Mouse (Mus musculus) gastrocnemius, postnatal 14 days (tissue): Measurements from ENCODE around the gene Ccz1. TPM values are rescaled to one million over a fixed set of nuclear protein-coding genes. Genes with fewer than 3 reads are reported as not detected.

Experiments
- DNase-seq: peaks from one replicate; pipeline ENCODE4 v3.0.0; 2021; ENCODE audit warnings: mixed read lengths
- intact Hi-C: fragments of 180-260 bp; cut with DNase I; formaldehyde crosslinking; loops from one replicate; pipeline ENCODE4 v1.15.1; 2025; ENCODE audit warnings: low total_unique reads
- total RNA-seq, 2 experiments: library from RNA; stranded (reverse); gene quantifications; 2 replicates each; pipeline ENCODE4 v1.2.3; 2021

The Ccz1 gene
- total RNA-seq, 2 experiments from 2014 or later = 28.2 to 30.0 TPM

DNA sequence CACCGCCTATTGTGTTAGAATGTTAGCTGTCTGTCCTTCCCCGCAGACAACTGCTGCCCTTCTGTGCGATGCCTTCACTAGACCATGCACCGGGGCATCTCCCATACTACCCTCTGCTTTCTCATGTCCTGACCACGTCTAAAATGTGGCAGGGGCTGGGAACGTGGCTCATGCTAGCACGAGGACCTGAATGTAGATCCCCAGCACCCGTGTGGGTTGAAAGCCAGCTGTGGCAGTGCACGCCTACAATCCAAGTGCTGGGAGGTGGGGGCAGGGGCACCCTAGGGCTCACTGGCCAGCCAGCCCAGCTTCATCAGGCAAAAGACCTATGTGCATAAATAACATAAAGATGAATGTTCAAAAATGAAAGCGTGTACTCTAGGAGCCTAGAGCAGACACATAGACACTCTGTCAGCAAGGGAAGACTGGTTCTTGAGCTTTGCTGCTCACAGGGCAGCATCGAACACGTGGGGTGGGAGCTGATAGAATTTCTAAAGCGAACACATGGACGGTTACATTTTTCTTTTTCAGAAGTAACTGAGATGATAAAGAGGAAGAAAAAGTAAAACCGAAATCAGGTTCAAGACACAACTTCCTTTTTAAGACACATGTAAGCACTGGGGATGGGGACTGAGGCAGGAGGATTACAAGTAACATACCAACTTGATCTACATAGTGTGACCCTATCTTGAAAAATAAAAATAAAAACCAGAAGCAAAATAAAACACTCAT, 12.1 kb downstream of the Ccz1 start:
- intact Hi-C loops = no loop called here
- no peak for DNase-seq

DNA sequence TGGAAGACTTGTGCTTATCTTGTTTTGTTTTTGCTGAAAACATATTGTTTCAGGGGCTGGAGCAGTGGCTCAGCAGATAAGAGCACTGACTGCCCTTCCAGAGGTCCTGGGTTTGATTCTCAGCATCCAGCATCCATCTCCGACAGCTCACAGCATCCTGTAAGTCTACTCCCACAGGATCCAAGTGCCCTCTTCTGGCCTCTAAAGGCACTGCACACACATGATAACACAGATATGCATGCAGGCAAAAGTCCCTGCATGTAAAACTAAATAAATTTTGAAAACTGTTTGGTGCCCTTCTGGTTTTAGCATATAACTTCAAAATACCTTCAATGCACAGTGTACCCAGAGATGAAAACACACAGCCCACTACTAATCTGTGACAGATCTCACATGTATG, 15.3 kb downstream of the Ccz1 start:
- intact Hi-C loops = no loop called here

DNA sequence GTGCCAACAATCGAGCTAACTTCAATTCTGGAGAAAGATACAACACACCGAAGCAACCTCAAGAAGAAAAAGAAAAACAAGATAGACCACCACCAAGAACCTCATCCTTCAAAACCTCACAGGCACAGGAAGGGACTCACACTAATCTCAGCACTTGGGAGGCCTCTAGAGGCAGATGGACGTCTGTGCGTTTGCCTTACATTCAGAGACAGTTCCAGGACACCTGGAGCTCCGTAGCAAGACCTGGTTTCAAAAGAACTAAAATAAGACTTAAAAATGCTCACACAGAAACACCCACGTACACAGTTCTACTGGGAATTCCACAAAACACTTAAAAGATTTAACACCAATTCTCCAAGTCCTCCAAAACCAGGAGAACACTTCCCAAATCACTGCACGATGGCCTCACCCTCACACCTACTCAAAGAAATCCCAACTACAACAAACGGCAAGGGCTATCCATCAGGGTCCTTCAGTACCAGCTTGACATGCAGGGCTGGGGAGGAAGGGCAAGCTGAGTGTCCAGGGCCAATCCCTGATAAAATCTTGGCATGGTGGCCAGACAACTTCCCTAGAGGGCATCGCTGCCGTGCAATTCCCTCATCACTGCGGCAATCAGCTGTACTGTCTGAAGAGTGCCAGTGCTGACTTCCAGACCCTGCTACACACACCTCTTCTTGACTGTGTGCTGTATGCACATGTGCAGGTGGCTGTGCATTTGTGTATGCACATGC, 19.9 kb downstream of the Ccz1 start:
- intact Hi-C loops = no loop called here
- DNase-seq = no peak

More for the DNA sequence above, 15.3 kb downstream of the Ccz1 start:
- no peak for DNase-seq

DNA sequence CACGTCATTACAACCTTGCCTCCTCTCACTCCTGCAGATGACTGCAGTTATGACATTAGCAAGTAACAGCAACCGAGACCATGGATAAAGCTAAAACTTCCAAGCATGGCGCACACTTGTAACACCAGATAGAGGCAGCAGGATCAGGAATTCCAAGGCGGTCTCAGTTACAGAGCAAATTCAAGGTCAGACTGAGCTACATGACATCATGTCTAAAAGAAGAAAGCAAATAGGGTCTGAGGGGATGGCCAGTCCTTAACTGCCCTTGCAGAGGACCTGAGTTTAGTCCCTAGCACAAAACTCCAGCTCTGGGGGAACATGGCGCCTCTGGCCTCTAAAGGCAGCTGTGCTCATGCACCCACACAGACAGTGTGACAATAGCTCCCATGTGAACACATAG, 20.8 kb downstream of the Ccz1 start:
- DNase-seq = no peak
- intact Hi-C loops = no loop called here

DNA sequence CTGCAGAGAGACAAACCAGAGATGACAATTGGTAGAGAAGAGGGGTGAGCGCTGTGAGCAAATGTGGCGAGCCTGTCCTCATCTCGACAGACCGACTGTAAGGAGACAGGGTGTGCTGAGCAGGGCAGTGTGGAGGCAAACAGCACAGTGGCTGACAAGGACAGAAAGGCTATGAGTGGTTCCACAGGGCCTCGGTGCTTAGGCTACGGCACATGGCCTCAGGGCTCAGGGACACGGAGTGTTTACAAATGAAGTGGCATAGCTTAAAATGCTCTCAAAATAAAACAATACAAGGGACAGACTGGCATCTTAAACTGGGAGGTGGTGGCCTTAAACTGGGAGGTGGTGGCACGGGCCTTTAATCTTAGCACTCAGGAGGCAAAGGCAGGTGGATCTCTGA, 21.4 kb downstream of the Ccz1 start:
- no peak for DNase-seq
- intact Hi-C loops = no loop called here

DNA sequence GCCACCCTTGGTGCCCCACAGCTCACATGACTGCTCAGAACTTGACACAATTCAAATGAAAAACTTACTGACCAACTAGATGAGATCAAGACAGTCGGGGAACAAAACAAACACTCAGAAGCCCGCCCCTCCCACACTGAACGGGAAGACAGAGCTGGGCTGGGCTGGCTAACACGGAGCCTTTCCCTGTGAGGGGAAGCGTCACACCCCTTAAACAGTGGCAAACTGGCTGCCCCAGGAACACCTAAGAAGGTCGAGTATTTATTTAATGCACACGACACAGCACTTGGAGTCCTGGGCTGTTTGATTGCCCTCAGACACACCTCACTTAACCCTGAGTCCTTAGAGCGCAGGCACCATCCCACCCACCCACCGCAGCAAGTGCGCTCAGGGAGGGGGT, 22.0 kb downstream of the Ccz1 start:
- no peak for DNase-seq
- intact Hi-C loops = no loop called here

DNA sequence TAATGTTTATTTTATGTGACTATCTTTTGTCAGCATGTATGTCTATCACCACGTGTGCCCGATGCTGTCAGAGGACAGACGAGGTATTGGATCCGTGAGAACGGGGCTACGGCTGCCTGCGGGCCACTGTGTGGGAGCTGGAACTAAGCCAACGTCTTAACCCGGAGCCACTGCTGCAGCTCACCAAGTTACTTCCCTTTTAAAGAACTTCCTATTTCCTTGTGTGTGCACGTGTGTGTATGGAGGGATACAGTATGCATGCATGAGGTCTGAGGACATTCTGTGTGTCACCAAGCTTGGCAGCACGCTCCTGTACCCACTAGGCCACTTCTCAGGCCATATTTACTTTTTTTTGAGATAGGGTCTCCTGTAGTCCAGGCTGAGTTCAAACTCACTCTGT, 24.6 kb downstream of the Ccz1 start:
- no peak for DNase-seq
- intact Hi-C loops = no loop called here

DNA sequence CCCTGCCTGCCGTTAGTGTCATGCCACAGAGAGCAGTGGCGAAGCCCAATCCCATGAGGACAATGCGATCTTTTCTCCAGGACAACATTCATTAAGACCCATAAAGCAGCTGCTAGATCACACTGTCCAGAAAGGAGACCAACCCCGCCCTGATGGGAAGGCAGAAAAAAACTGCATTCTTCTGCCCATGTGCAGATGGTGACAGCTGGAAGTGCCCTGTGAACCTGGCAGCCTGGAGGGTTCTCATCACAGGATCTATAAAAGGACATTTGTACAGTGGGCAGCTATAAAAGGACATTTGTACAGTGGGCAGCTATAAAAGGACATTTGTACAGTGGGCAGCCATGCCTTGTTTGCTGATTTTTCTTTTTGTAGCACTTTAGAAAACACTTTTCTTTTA, 25.6 kb downstream of the Ccz1 start:
- intact Hi-C loops = no loop called here
- DNase-seq = no peak

DNA sequence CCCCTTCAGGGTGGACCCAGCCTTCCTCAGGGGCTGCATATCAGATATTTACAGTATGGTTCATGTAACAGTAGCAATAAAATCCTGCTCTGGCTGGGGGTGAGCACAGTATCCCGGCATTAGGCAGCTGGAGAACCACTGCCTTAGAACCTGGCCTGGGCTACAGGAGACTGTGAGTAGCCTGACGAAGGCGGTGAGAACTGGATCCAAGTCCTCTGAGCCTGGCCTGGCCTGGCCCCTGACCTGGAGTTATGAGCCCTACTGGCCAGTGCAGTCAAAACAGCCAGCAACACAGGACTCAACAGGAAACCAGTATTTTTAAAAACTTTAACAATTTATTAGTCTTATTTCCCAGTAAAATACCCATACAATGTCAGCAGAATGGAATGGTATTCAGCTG, 27.1 kb downstream of the Ccz1 start:
- no peak for DNase-seq
- intact Hi-C loops = no loop called here

DNA sequence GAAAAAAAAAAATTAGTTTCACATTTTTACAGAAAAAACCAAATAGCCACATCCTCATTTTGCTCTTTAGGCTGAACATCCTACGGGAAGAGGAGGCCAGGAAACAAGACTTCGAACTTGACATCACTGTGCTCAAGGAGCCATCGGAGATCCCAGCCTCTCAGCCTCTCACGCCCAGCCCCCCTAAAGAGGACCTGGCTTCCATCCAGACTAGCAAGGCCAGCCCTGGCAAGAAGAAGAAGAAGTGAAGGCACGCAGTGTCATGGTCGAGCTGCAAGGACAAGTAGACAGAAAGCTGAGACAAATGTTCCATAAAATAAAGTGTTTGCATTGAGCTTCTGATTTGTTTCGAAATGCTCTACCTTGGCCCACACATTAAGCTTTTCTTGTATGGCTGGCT, 29.3 kb downstream of the Ccz1 start:
- intact Hi-C loops = no loop called here
- no peak for DNase-seq

DNA sequence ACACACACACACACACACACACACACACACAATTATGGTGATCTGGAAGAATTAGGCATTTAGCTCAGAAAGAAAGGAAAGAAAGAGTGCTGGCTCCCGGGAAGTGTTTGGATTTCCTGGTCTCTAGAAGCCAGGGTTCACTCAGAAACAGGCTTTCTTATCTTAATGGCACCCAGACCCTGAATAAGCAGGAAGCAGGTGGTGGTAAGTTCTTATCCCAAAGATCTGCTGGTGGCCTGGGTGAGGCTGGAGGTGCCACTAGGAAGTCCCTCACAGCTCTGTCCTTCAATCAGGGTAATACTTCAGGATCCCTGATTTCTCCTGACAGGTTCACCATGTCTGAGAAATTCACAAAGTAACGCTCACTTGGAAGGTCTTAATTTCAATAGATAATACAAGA, 32.3 kb downstream of the Ccz1 start:
- DNase-seq = no peak
- intact Hi-C loops = no loop called here

DNA sequence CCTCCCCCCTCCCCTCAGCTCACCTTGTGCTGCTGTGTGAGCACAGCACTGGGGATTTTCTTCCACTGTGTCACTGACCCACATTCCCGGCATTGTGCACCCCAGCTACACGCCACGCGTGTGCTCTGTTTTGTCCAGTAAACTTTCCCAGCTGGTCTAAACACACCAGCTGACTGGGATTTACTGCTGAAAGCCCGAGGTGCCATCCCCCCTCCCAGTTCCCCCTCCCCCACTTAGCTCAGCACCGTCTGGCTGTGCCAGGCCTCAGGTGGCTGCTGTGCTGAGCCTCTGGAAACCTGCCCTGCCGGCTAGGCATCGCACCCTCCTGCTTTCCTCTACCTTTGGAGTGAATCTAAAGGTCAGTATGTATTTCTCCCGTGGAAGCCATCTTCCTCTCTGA, 33.8 kb downstream of the Ccz1 start:
- intact Hi-C loops = no loop called here
- no peak for DNase-seq

DNA sequence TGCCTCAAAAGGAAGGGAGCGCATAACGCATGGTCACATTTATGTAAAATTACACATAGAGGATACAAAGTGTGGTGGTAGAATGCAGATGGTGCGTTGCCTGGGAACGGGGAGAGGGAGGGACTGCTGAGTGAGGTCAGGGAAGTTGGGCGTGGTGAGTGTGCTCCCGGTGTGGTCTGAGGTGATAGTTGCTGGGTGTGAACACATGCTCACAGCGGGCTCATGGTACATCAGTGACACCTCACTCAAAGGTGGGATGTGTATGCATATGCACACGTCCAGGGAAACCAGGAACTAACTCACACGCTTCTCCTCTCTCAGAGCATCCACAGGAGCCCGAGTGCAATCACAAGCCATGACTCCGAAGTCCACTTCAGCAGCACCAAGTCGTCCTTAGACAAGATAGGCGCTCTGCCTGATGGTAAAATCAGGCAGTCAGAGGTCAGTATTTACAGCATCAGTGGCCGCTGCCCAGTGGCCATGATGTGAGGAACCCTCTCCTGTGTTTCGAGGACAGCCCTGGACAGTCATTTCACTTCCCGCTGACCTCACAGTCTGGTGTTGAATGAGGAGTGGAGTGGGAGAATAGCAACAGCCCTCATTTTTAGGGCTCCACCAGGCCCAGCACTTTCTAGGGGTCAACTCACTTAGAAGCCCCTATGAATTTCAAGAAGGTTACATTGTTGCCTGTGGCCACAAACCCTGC, 37.8 kb downstream of the Ccz1 start:
- intact Hi-C loops = no loop called here
- no peak for DNase-seq

DNA sequence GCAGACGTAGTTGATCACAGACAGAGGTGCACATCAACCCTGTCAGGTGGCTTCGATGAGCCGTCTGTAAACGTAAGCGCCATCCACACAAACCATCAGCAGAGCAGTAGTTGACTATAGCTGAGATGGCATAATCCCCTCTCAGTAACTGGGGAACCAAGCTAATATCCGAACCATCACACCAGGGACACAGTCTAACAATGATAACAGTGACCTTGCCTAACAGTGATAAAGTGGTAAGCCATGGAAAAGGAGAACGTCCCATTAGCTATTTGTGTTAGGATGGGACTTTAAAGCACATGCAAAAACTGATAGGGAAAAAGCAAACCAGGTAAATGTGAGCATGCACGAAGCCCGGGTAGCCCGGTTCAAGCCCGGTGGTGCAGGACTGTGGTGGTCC, 38.4 kb downstream of the Ccz1 start:
- intact Hi-C loops = no loop called here
- no peak for DNase-seq

DNA sequence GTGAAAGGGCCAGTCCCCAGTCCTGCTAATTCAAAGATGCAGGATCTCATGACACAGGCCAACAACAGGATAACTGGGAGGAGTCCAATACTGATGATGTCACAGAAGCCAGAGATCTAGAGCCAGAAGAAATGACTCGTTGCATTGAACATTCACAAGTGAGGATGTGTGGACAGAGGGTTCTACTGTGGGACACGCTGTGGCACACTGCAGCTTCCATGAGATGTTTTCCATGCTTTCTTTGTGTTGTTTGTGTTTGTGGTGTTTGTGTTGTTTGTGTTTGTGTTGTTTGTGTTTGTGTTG, 39.1 kb downstream of the Ccz1 start:
- intact Hi-C loops = no loop called here
- no peak for DNase-seq

DNA sequence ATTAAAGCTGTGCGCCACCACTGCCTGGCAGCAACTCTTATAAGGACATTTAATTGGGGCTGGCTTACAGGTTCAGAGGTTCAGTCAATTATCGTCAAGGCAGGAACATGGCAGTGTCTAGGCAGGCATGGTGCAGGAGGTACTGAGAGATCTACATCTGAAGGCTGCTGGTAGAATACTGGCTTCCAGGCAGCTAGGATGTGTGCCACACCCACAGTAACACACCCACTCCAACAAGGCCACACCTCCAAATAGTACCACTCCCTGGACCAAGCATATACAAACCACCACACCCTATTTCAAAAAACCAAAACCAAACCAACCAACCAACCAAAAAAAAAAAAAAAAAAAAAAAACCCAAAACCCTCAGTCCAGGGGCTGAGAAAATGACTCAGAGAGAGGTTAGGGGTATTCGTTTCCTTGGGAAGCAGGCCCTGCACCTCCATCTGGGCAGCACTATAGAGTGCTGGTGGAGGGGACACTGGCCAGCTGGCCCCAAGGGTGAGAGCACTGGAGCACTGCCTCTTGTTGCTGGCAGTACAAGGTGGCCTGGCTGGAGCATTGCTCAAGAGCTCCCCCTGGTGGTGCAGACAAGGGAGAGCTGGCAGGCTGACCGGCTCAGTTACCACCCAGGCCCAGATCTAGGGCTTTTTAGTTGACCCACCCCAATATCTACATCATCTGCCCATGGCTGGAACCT, 39.6 kb downstream of the Ccz1 start:
- intact Hi-C loops = no loop called here
- peak; percentile 79 for DNase-seq

DNA sequence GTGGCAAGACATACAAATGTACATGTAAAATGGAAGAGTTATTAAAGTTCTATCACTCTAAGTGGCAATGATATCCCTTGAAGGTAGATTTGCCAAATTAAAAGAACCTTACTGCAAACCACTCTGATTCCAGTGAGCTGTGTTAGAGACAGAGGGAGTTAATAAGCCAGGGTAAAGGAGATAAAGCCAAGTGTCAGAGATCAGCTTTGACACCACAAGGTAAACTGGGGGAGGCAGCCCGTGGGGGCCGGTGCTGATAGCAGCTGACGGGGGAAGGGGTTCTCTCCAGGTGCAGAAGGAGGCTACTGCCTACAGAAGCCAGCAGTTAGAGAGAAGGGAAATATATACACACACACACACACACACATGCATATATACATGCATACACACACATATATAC, 42.0 kb downstream of the Ccz1 start:
- intact Hi-C loops = no loop called here
- DNase-seq = no peak

DNA sequence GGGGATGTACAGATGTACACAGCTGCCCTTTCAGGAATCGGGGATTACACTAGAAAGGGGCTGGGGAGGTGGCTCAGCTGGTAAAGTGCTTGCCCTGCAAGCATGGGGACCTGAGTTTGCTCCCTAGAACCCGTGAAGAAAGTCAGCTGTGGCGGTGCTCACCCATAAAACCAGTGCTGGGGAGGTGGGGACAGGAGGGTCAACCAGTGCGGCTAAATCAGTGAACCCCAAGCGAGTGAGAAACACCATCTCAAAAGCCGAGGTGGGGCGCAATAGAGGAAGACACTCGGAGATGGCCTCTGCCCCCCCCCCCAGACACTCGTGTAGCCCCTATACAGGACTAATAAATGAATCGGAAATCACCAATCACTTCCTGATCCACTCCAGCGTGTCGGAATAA, 48.0 kb downstream of the Ccz1 start:
- intact Hi-C loops = no loop called here
- DNase-seq = no peak

DNA sequence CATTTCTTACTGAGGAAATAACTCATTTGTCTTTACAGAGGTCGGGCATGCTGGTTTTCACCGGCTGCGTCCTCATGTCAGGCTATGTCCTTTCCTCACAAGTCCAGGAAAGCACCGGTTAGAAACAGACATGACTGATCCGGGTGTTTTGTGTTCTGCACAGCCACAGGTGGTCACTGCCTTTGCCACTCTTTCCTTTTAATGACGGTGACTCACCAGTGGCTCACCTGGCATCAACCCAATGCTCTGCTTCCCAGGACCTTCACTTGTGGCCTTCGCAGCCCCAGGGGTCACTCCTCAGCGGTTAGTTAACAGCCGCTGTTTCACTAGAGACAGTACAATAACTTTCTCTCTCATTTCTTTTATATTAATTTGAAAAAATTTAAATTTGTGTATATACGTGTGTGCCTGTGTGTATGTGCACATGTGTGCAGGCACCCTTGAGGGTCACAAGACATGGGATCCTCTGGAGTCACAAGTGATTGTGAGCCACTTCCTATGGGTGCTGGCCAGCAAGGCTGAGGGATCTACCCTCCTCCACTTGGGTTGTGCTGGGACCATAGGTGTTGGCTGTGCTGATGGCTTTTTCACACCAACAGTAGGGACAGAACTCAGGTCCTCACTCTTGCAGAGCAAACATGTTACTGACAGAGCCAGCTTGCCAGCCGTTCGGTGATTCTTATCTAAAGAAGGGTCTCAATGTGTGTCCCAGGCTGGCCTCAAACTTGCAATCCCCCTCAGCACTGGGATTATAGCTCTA, 48.9 kb downstream of the Ccz1 start:
- no peak for DNase-seq
- intact Hi-C loops = no loop called here

DNA sequence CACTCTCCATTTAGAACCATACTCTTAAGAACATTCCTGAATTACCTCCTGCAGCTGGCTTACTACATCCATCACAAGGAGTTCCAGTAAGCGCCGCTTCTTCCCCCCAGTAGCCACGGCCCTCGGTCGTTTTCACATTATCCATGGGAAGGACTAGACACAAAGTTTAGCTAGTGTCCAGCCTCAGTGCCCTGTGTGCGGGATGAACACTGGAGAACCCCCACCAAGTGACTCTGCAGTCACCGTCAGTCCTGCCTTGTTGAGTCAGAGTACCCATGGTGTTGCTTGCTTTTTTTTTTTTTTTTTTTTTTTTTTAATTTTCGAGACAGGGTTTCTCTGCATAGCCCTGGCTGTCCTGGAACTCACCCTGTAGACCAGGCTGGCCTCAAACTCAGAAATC, 53.5 kb downstream of the Ccz1 start:
- DNase-seq = no peak
- intact Hi-C loops = no loop called here
